Mouse (Mus musculus): ENCODE data around the gene 1700001P01Rik.
A peak's percentile ranks its signal among the peaks of the same experiment; 100 is the strongest.

DNA sequence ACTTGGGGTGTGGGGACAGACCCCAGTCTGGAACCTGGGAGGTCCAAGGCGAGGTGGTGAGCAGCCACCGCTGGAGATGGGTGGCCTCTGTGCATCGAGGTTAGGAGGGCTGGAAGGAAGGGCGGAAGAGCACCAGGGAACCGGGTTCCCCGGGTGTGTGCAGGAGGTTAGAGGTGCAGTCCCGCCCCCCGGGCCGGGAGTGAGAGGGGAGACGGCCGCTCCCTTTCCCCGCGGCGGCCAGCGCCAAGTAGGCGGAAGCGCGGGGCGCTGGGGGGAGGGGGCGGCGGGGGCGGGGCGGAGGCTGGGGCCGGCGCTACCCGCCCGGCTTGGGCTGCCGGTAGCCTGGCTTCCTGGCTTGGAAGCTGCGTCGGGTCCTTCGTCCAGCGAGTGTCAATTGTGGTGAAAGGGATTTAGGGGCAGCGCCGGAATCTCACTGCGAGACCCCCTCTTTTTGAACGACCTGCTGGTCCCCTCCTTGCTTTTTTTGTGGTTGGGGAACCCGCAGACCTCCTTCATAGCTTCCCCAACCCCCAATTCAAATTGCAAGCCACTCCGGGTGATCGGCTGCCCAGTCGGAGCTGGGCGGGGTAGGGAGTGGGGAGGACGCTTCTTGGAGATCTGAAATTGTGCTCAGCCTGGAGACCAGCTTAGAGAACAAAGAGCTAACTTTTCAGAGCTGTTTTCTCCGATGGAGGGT lies 24.4 kb upstream of the 1700001P01Rik start:
- TF ChIP-seq CTCF (IDR thresholded peaks at IDR 0.05; ENCODE audit: extremely low read depth, insufficient read length, insufficient replicate concordance, low read depth, low read length) (no peak), POLR2A (IDR thresholded peaks at IDR 0.05; ENCODE audit: low read depth, low read length) (peak; percentile 75)

Measured in small intestine, adult 2 months (tissue).